Mouse (Mus musculus) limb, embryonic 11.5 days (tissue): ENCODE data around the gene BC067074. TPM values are rescaled to one million over a fixed set of nuclear protein-coding genes. Genes with fewer than 3 reads are reported as not detected.

Source experiments
- ATAC-seq: fragments of 200-750 bp; cut with Nextera tagmentation; 2 replicates; pipeline ENCODE4 v1.8.0; 2017; ENCODE audit warnings: low read depth; ENCODE audit not compliant: insufficient number of reproducible peaks, low FRiP score, low TSS enrichment
- DNase-seq: peaks from one replicate; pipeline ENCODE4 v3.0.0-alpha.2; 2015; ENCODE audit warnings: low spot score
- H3K27ac ChIP-seq: fragments of 300-500 bp; sonication (generic); replicated peaks from 2 replicates; pipeline ENCODE4 v1.5.1; 2014; ENCODE audit warnings: low read depth, mild to moderate bottlenecking, low read length
- H3K27me3 ChIP-seq: fragments of 300-500 bp; sonication (generic); 2 replicates; pipeline ENCODE4 v1.6.1; 2014; ENCODE audit warnings: mild to moderate bottlenecking, low read length, mixed read lengths; ENCODE audit not compliant: control insufficient read depth, insufficient read depth
- H3K36me3 ChIP-seq: fragments of 300-500 bp; sonication (generic); 2 replicates; pipeline ENCODE4 v1.6.1; 2014; ENCODE audit warnings: mild to moderate bottlenecking, low read length, moderate library complexity, mixed read lengths; ENCODE audit not compliant: control insufficient read depth, insufficient read depth
- H3K4me1 ChIP-seq: fragments of 300-500 bp; sonication (generic); 2 replicates; pipeline ENCODE4 v1.6.1; 2014; ENCODE audit warnings: low read length, mixed read lengths; ENCODE audit not compliant: control insufficient read depth, insufficient read depth
- H3K4me2 ChIP-seq: fragments of 300-500 bp; sonication (generic); 2 replicates; pipeline ENCODE4 v1.6.1; 2014; ENCODE audit warnings: low read depth, mild to moderate bottlenecking, moderate library complexity; ENCODE audit not compliant: severe bottlenecking
- H3K4me3 ChIP-seq: fragments of 300-500 bp; sonication (generic); 2 replicates; pipeline ENCODE4 v1.5.1; 2014; ENCODE audit warnings: low read depth, low read length
- H3K9ac ChIP-seq: fragments of 300-500 bp; sonication (generic); 2 replicates; pipeline ENCODE4 v1.6.1; 2014; ENCODE audit warnings: mild to moderate bottlenecking, low read length
- H3K9me3 ChIP-seq: fragments of 300-500 bp; sonication (generic); 2 replicates; pipeline ENCODE4 v1.6.1; 2016; ENCODE audit warnings: low read length; ENCODE audit not compliant: control insufficient read depth
- WGBS: fragments of 180-500 bp; shearing (Covaris S2); extraction: QIAGEN DNeasy Blood & Tissue Kit; methylation state at CpG from one replicate; pipeline ENCODE4 v1.1.7; 2014; 5-methylcytosine and 5-hydroxymethylcytosine counted together
- polyA plus RNA-seq: library from polyadenylated mRNA; unstranded; fragments of >200 nt; fragmentation: Nextera tagmentation; extraction: Ambion mirVana; gene quantifications from 2 replicates; pipeline ENCODE4 v1.2.1, GENCODE M21; 2014

The BC067074 gene
- polyA plus RNA-seq, 1 experiment from 2014 or later = 7.1 TPM

- no peak for ATAC-seq
- H3K9ac ChIP-seq = no peak overlapping the region
- no peak for DNase-seq
- H3K4me1 ChIP-seq = no peaks in the 10 kb centered on the region
- H3K36me3 ChIP-seq = no peaks in the 10 kb centered on the region
- H3K9me3 ChIP-seq = no peaks in the 10 kb centered on the region
- 96% methylated on average over 6 of the region's 6 CpGs for WGBS
- no peaks in the 10 kb centered on the region for H3K27me3 ChIP-seq
- H3K4me3 ChIP-seq = no peak overlapping the region
- no peak overlapping the region for H3K4me2 ChIP-seq
- no peak overlapping the region for H3K27ac ChIP-seq
Measured at GRCm38 (mm10) chr13:113393386-113393785, 100.4 kb downstream of the BC067074 start.

DNA sequence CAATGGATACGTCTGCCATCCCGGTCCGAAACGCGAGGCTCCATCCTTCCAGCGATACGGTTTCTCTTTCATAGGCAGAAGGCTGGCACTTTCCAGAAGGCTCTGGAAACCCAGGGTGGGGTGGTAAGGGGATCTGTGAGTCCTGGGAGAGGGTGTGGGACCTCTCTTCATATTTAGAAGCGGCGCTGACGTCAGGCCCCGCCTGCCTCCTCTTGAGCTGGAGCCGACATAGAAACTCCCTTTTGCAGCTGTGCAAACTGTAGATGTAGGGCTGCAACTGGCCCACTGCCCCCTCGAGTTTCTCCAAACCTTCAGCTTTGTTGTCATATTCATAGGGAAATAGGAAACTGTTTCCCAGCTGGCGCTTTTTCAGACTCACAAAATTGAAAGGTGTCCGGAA lies 101.6 kb downstream of the BC067074 start:
- Histone ChIP-seq H3K27me3 (no peaks in the 10 kb centered on the region), H3K4me1 (no peaks in the 10 kb centered on the region), H3K4me3 (no peak overlapping the region), H3K36me3 (no peaks in the 10 kb centered on the region), H3K27ac (no peak overlapping the region), H3K4me2 (no peak overlapping the region), H3K9ac (no peak overlapping the region), H3K9me3 (no peaks in the 10 kb centered on the region)
- no peak for DNase-seq
- ATAC-seq = no peak
- WGBS = 88% methylated on average over 15 of the region's 15 CpGs

- Histone ChIP-seq H3K4me2 (no peak overlapping the region), H3K4me3 (no peak overlapping the region), H3K27ac (no peak overlapping the region), H3K9me3 (no peaks in the 10 kb centered on the region), H3K4me1 (no peaks in the 10 kb centered on the region), H3K27me3 (no peaks in the 10 kb centered on the region), H3K9ac (no peak overlapping the region), H3K36me3 (no peaks in the 10 kb centered on the region)
- 88% methylated on average over 9 of the region's 9 CpGs for WGBS
- no peak for ATAC-seq
- no peak for DNase-seq
Measured at GRCm38 (mm10) chr13:113397006-113397520, 104.1 kb downstream of the BC067074 start.

DNA sequence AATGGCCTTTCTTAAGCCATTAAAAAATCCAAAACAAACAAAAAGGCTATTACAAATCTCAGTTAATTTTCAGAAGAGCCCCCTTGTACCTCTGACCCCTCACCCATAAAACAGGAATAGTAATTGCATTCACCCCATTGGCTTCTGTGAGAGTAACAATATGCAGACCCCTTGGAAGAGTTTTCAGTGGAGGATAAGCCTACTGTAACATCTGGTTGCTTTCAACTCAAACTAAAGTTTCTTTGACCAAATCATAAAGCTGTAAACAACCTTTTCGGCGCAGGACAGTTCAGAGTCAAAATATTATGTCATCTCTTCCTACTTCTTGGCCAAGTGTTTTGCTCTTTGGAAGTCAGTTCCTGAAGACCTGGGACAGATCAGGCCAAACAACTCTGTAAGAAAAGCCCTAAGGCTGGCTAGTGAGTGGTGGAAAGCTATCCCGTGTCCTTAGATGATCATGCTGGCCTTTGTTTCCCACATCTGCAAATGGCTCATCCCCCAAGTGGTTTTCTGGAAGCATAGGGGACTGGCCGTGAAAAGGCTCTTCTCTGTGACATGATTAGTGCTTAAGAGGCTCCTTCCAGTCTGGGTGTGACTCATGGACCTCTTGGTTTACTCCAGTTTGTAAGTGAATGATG lies 108.5 kb downstream of the BC067074 start:
- 78% methylated on average over 4 of the region's 4 CpGs for WGBS
- H3K27me3 ChIP-seq = no peaks in the 10 kb centered on the region
- no peak overlapping the region for H3K27ac ChIP-seq
- H3K9me3 ChIP-seq = no peaks in the 10 kb centered on the region
- H3K4me3 ChIP-seq = no peak overlapping the region
- DNase-seq (no peak), ATAC-seq (no peak)
- no peaks in the 10 kb centered on the region for H3K4me1 ChIP-seq
- H3K4me2 ChIP-seq = no peak overlapping the region
- H3K36me3 ChIP-seq = no peaks in the 10 kb centered on the region
- no peak overlapping the region for H3K9ac ChIP-seq

DNA sequence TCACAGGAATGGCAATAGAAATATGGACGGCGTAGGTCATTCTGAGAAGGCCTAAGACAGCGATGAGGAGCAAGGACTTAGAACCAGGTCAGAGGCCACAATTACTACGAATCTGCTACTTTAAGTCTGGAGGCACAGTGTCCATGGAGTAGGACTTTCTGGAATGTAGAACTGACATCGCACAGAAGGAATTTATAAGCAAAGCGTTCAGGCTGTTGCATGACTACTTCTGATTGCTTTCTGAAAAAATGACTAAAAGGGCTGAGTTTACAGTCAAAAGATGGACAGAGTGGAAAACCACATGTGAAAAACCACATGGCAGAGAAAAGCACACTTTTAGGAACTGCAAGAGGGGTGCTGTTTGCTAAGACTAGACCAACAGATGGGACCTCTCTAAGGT lies 110.7 kb downstream of the BC067074 start:
- Histone ChIP-seq H3K9ac (no peak overlapping the region), H3K4me2 (no peak overlapping the region), H3K36me3 (no peaks in the 10 kb centered on the region), H3K4me3 (no peak overlapping the region), H3K27ac (no peak overlapping the region), H3K27me3 (no peaks in the 10 kb centered on the region), H3K9me3 (no peaks in the 10 kb centered on the region), H3K4me1 (no peaks in the 10 kb centered on the region)
- DNase-seq (no peak), ATAC-seq (no peak)
- WGBS = 91% methylated on average over 6 of the region's 6 CpGs

- no peaks in the 10 kb centered on the region for H3K36me3 ChIP-seq
- no peak overlapping the region for H3K4me3 ChIP-seq
- H3K27me3 ChIP-seq = no peaks in the 10 kb centered on the region
- no peaks in the 10 kb centered on the region for H3K4me1 ChIP-seq
- no peak overlapping the region for H3K27ac ChIP-seq
- H3K4me2 ChIP-seq = no peak overlapping the region
- DNase-seq (no peak), ATAC-seq (no peak)
- no peak overlapping the region for H3K9ac ChIP-seq
- 46% methylated on average over 2 of the region's 2 CpGs for WGBS
- H3K9me3 ChIP-seq = no peaks in the 10 kb centered on the region
Measured at GRCm38 (mm10) chr13:113404172-113404571, 111.2 kb downstream of the BC067074 start.

DNA sequence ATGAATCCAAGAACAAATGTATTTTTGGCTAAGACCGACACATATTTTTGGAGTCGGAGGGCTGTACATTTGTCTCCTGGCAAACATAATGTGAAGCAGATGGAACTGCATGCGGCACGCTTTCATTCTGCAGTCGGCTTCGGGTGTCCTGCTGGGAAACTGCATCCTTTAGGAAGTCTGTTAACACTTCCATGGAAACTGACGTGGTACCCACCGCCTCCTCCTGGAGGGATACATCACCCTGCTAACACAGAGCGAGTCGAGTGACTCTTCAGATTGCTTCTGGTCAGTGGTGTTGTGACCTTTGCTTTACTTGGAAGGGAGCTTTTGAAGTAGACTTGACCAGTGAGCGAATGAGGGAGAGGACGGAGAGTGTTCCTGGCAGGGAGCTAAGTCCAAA lies 117.0 kb downstream of the BC067074 start:
- no peaks in the 10 kb centered on the region for H3K9me3 ChIP-seq
- no peak overlapping the region for H3K4me2 ChIP-seq
- 18% methylated on average over 12 of the region's 12 CpGs for WGBS
- H3K4me1 ChIP-seq = peaks cover 4% of the 10 kb centered on the region
- ATAC-seq = peak; percentile 35; the same call in 1 of the 2 replicates
- DNase-seq = peak; percentile 70
- H3K27me3 ChIP-seq = no peaks in the 10 kb centered on the region
- H3K4me3 ChIP-seq = no peak overlapping the region
- no peak overlapping the region for H3K9ac ChIP-seq
- H3K36me3 ChIP-seq = no peaks in the 10 kb centered on the region
- no peak overlapping the region for H3K27ac ChIP-seq

DNA sequence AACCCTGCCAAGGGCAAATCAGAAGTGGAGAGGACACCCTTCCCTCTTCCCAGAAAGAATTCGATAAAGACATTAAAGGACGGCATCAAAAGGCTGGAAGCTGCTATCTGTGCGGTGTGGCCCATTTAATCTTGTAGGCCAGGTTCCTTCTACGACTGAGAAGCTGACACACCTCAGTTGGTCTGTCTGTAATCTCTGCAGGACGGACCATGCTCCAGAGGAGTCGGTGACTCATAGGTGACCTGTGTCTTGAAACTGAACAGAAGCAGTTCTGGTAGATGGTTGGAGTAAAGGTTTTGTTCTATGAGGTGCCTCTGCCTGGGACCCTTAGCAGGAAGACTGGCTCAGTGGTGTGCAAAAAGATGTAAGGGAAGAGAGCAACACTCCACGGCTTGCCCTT lies 122.6 kb downstream of the BC067074 start:
- Histone ChIP-seq H3K9ac (no peak overlapping the region), H3K4me3 (no peak overlapping the region), H3K27me3 (no peaks in the 10 kb centered on the region), H3K4me1 (0 out of 2 replicates have a peak, but pooled peaks cover 6% of the 10 kb centered on the region), H3K9me3 (no peaks in the 10 kb centered on the region), H3K4me2 (no peak overlapping the region), H3K27ac (no peak overlapping the region), H3K36me3 (no peaks in the 10 kb centered on the region)
- WGBS = 90% methylated on average over 7 of the region's 7 CpGs
- ATAC-seq (no peak), DNase-seq (no peak)

DNA sequence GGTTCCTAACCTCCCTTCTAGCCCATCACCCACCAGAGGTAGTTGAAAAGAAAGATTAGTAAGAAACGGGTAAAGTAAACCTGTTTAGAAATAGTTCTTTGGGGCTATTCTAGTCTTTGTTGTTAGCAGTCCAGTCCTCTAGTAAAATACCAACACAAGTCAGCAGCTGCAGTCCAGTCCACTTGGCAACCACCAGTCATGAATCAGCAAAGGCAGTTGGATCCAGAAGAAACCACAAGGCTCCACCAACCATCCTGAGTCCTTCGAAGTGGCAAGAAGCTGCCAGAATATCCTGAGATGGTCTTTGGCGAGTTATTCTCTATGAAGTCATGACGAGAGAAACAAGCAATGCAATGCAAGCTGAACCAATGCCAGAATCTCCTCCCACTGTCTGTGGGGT lies 124.0 kb downstream of the BC067074 start:
- DNase-seq (no peak), ATAC-seq (no peak)
- 93% methylated on average over 4 of the region's 4 CpGs for WGBS
- Histone ChIP-seq H3K4me3 (no peak overlapping the region), H3K9me3 (no peaks in the 10 kb centered on the region), H3K36me3 (no peaks in the 10 kb centered on the region), H3K4me2 (no peak overlapping the region), H3K4me1 (0 out of 2 replicates have a peak, but pooled peaks cover 6% of the 10 kb centered on the region), H3K9ac (no peak overlapping the region), H3K27me3 (no peaks in the 10 kb centered on the region), H3K27ac (no peak overlapping the region)
